Mouse (Mus musculus) liver, embryonic 14.5 days (tissue): ENCODE measurements around the gene Rpgrip1l.

Experiments
- CTCF ChIP-seq: IDR thresholded peaks from 2 replicates; pipeline ENCODE4 v1.5.1; 2016; ENCODE audit warnings: antibody characterized with exemption, low read depth, control low read depth
- EP300 ChIP-seq: IDR thresholded peaks from 2 replicates; pipeline ENCODE4 v1.6.1; 2016; ENCODE audit warnings: antibody characterized with exemption, low read depth

- TF ChIP-seq CTCF (no peak), EP300 (no peak)
Observed at GRCm38 (mm10) chr8:91199876-91200275, 113.2 kb downstream of the Rpgrip1l start, which contains the start of gene Aktip.
